Mouse (Mus musculus) G1E-ER4 (cell line): Measurements from ENCODE around the gene Wars. TPM values are rescaled to one million over a fixed set of nuclear protein-coding genes. Genes with fewer than 3 reads are reported as not detected.

Source experiments
- GATA1 ChIP-seq: IDR thresholded peaks from one replicate; pipeline ENCODE4 v1.8.0; 2012; ENCODE audit warnings: low read length, inconsistent platforms
- polyA plus RNA-seq: library from polyadenylated mRNA; stranded (reverse); fragments of >175 nt; gene quantifications from 2 replicates; pipeline ENCODE4 v1.2.3, GENCODE M21; 2012

Gene Wars
- polyA plus RNA-seq, 1 experiment, result 38.6 TPM

- no peak for TF ChIP-seq GATA1
Measured at GRCm38 (mm10) chr12:108885906-108886305, 8.1 kb downstream of the Wars start.

DNA sequence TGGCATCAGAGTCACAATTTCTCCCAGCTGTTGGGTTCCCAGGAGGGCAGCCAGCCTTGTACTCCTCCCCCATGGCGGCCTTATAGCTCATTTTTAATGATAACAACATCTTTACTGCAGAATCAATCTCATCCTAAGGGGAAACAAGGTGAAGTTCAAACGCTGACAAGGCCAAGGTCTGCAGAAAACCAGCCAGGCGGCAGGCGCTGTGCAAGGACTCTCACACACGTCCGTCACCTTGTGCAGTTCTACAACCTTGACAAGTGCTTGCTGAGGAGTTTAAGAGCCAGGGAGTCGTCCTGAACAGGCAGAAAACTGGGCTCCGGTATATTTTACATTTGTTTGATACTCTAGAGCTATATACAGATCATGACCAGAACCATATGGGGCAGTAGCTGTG is 11.2 kb downstream of the Wars start:
- no peak for TF ChIP-seq GATA1

- no peak for TF ChIP-seq GATA1
Measured at GRCm38 (mm10) chr12:108881192-108881591, 12.8 kb downstream of the Wars start.

GRCm38 (mm10) chr12:108880606-108881005 is 13.4 kb downstream of the Wars start:
- TF ChIP-seq GATA1, result no peak

- TF ChIP-seq GATA1, result no peak
Measured at GRCm38 (mm10) chr12:108879138-108879537, 14.8 kb downstream of the Wars start.

DNA sequence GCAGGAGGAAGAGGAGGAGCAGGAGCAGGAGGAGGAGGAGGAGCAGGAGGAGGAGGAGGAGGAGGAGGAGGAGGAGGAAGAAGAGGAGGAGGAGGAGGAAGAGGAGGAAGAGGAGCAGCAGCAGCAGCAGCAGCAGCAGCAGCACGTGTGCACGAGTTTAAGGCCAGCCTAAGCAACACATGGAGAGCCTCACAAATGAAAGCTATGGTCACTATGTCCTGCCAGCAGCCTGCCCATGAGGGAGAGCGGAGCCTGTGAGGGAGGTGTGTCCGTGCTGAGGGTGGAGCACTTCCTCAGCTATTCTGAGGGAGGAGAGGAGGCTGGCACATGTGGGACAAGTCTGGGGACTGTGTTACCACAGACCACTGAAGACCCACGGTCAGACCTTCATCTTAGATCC is 20.9 kb downstream of the Wars start:
- TF ChIP-seq GATA1, result no peak

DNA sequence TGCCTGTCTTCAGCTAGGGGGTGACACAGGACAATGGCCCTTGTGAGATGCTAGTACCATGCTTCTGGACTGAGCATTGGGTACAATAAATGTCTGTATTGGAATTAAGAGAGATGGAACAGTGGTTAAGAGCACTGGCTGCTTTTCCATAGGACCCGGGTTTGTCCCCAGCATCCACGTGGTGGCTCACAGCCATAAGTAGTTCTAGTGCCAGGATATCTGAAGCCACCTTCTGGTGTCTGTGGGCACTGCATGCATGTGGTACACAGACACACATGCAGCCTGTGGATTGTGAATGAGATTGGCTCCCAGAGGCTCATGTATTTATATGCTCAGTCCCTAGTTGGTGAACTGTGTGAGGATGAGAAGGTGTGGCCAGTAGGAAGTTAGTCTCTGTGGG is 24.4 kb downstream of the Wars start:
- no peak for TF ChIP-seq GATA1

GRCm38 (mm10) chr12:108865007-108865494 is 28.9 kb downstream of the Wars start:
- no peak for TF ChIP-seq GATA1

- no peak for TF ChIP-seq GATA1
Measured at GRCm38 (mm10) chr12:108858486-108858885, 35.5 kb downstream of the Wars start.

DNA sequence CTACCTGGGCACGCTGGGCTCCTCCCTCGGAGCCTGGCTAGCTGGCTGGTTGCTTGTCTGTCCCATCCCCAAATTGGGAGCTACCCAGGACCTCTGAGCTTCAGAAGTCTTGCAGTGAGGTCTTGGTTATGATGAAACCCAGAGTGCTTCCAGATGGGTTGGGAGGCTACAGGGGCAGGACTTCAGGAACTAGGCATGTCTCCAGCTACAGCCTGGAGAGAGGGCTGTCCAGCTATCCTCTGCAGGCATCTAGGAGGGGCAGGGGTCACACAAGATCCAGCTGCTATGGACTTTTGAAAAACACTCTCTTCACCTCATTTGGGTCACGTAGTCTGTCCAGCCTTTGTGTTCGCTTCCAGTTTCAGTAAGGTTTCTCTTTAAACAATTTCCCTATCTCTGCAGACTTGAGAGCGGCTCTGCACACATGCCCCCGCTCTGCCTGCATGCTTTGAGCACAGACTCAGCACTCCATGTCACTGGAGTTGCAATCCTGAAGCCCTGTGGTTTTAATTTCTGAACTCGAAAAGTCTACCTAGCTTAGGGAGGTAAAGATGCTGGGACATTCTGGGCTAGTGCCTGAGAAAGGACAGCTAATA is 36.3 kb downstream of the Wars start:
- no peak for TF ChIP-seq GATA1

GRCm38 (mm10) chr12:108857109-108857508 is 36.9 kb downstream of the Wars start:
- TF ChIP-seq GATA1, result no peak

DNA sequence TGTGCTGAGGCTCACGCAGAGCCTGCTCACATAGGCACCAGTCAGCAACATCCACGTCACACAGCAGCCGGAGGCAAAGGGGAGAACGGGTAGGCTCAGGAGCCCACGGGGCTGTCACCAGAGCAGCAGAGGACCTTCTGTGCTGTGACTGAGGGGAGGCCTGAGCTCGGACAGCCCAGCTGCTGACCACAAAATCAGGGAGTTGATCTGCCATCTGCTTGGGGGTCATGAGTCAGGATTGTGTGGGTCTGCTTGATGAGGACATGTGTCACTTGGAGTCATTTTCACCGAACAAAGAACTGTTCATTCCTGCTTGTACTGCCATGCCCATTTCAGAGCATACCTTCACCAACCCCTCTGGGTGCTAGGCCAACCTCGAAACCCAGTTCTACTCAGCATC is 37.8 kb downstream of the Wars start:
- TF ChIP-seq GATA1, result no peak

GRCm38 (mm10) chr12:108855081-108855480 is 38.9 kb downstream of the Wars start:
- no peak for TF ChIP-seq GATA1

GRCm38 (mm10) chr12:108852822-108853221 is 41.2 kb downstream of the Wars start:
- no peak for TF ChIP-seq GATA1

- no peak for TF ChIP-seq GATA1
Measured at GRCm38 (mm10) chr12:108850886-108851285, 43.1 kb downstream of the Wars start.

- no peak for TF ChIP-seq GATA1
Measured at GRCm38 (mm10) chr12:108850129-108850528, 43.8 kb downstream of the Wars start.

DNA sequence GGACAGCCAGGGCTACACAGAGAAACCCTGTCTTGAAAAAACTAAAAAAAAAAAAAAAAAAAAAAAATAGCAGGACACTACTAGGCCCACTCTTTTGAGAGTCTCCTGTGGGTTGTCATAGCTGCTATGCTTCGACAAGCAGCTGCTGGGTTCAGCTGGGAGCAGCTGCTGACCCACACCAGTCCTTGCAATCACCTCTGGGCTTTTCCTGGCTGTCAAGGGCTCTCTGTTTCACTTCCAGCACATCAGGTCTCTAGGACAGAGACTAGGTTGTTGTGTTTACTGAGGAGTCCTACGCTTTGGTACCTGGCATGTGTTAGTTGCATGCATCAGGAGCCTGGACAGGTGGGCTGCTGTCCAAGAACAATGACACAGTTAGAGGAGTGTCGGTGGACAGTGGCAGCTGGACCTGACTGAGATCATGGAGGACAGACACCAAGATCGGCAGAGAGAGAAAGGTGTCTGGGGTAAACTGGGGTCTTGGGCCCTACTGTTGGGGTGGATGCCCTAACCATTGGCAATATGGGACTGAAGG is 44.4 kb downstream of the Wars start:
- TF ChIP-seq GATA1, result no peak
